Mouse (Mus musculus) left cerebral cortex, postnatal 36 days (tissue): Measurements from ENCODE around the gene Fam221b. TPM values are rescaled to one million over a fixed set of nuclear protein-coding genes. Genes with fewer than 3 reads are reported as not detected.

Source experiments
- DNase-seq, 2 experiments: peaks; one replicate each; pipeline ENCODE4 v3.0.0; 2021 to 2022; ENCODE audit warnings: low spot score in 2 of 2, mixed read lengths in 1 of 2
- intact Hi-C: fragments of 180-260 bp; cut with DNase I; formaldehyde crosslinking; loops from one replicate; pipeline ENCODE4 v1.15.1; 2025
- total RNA-seq, 2 experiments: library from RNA; stranded (reverse); gene quantifications; 2 replicates each; pipeline ENCODE4 v1.2.3; 2021

The Fam221b gene
- total RNA-seq, 2 experiments from 2014 or later: 2.1 to 2.3 TPM

DNA sequence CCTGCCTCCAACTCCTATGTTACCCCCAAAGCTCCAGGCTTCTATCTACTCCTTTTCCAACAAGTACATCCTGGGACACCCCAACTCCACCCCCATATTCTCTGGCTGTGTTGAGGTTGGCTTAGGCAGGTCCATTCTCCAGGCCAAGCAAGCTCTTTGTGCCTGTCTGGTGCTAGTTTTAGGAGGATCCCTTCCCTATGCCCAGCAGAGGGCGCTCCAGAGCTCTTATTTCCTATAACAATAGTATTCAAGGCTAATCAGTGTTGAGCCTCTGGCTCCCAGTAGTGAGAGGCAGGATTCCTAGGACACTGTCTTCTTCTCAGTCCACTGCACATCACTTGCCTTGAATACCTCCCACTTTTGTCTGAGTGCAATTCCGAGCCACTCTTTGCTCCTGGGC, 3.1 kb upstream of the Fam221b start:
- DNase-seq: peak; percentile 70 to 85
- intact Hi-C loops: loop anchor here (5.0 kb wide), 1 partner anchor 35 kb away; no protein-coding TSS in a partner anchor

DNA sequence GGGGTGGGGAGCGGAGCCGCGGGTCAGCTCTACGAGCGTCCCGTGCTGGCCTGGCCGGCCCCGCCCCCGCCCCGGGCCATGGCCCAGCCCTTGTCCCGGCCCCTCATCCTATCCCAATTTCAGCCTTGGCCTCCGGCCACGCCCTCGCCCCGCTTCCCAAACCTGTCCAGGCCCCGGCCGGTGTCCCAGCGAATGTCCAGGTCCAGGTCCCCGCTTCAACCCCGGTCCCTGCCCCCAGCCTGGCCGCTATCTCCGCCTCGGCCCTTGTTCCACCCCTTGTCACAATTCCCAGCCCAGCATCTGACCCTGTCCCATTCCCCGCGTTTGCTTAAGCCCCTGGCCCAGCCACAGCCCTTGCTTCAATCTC, 466 bp upstream of the Fam221b start:
- no peak for DNase-seq
- intact Hi-C loops: no loop called here

DNA sequence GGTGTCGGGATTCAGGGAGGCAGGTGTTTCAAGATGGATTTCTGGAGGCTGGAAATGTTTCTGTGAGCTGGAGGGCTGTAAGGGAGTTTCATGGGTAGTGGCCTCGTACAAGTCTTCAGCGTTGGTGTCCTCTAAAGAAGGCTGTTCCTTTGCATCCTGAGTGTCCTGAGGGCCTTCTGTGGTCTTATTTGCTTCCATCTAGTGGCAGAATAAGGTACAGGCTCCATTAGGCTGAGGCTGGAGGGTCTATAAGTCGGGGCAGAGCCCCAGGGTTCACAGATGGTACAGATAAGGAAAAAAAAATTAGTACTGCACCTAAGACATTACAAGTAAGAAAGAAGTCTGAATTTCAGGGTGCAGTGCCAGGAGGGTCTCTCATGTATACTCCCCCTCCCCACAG, 2.5 kb downstream of the Fam221b start:
- intact Hi-C loops: loop anchor here (2.0 kb wide), 1 partner anchor 36 kb away; the partner anchor contains the start of gene Npr2
- DNase-seq: no peak

DNA sequence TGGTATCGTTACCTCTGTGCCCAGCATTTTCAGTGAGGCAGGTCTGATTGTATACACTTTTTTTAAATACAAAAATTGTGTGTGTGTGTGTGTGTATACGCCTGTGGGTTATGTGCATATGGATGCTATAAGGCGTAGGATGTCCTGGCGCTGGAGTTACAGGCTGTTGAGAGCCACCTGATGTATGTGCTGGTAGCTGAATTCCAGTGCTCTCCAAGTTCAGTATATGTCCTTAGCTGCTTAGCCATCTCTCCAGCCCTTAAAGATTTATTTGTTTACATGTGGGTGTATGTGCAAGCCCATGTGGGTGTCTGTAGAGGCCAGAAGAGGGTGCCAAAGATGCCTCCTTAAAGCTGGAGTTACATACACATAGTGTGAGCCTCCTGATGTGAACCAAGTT, 11.8 kb downstream of the Fam221b start:
- intact Hi-C loops: loop anchor here (2.0 kb wide), 1 partner anchor 26 kb away; the partner anchor contains the start of gene Npr2
- peak in 1 of 2 experiments; percentile 33 for DNase-seq

DNA sequence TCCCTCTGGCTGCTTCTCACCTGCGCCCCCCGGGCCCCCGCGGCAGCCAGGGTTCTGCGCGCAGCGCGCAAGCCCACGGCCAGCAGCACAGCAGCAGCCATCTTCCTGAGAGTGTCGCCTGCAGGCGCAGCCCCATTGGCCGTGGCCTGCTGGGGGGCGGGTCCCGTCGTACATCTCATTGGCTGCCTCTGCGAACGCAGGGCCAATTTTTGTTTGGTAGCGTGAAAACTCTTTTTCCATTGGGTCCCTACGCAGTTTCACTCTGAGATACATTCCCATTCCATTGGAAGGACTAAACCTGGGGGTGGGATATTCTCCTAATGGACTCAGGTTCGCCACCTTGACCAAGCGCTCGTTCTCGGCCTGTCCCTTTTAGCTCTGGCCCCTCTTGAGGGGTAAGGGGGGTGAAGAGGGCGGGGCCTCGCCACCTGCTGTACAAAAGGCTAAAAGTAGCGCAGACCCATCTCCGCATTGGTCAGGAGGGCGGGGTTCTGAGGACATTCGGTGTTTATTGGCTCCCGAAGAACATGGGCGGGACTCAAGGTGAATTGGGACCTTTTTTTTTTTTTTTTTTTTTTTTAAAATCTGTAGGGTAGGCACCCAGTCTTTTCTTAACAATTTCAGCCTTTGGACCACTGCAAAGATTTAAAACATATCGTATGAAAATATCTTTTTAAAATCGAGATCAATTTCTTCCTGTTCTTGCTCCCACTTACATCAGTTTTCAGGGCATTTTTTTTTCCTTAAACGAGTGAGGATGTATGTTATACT, 12.4 kb downstream of the Fam221b start, which contains the start of gene Hint2:
Gene Hint2 (minus strand): TSS at position 128 of the 771 bp plus-strand sequence.
- intact Hi-C loops: loop anchor here (2.0 kb wide), 1 partner anchor 26 kb away; the partner anchor contains the start of gene Npr2
- DNase-seq: peak; percentile 90 to 95

DNA sequence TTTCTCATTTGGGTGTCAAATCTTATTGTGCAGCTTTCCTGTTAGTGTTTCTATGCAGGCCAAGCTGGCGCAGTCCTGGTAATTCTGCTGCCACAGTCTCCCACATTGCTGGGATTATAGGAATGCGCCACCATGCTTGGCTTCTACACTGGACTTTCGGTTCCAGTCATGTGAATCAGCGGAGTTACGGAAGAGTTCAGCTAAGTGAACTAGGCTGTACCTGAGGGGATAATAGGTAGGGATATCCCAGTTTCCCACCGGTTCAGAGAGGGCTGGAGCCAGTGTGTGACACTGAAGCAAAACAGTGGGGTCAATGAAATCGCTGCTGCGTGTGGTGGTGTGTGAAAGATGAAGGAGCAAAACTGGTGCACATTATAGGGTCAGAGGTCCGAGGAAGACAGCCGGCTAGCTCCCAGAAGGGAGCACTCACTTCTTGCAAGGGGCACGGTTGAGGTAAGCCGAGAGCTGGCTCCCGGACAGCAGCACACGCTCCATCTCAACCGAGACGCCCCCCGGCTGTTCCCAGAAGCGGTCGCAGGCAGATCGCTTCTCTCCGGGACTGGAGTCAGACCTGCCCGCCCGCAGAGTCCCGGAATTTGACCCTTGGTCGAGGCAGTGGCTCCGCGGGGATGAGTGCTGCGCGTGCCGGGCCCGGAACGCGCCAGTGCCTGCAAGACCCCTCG, 13.1 kb downstream of the Fam221b start:
- peak in 1 of 2 experiments; percentile 22 for DNase-seq
- intact Hi-C loops: loop anchor here (2.0 kb wide), 1 partner anchor 25 kb away; the partner anchor contains the start of gene Npr2

DNA sequence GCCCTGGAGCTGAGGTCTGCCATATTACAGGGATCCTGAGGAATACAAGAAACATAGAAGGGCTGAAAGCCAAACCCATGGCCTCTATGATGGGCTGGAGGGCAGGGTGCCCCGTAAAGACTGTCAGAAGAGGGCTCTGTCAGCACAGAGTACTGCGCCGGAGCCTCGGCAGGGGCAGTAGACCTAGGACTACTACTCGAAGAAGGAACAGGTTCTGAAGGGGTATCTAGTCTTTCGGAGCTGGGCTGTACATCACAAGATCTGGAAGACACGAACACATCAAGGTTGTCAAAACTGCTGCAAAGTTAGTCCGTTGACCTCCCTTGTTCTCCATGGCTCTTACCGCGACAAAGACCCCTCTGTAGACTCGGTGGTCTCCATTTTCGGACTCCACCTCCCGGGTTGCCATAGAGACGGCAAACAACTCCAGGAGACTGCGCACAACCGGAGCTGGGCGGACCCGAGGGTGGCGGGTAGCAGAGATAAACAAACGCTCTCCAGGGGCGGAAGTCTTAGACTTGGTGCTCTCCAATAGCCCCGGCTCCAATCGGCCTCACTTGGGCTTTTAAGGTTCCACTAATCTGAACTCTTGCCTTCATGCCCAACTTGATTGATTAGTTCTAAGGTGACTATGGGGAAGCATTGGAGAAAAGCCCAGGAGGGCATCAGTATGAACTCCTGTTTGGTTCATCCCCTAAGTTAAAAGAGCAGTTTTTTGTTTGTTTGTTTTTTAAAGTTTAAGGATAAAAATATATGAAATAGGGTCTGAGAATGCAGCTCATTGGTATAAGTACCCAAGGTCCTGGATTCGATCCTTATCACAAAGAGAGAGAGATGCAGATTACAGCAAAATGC, 15.6 kb downstream of the Fam221b start, which contains the start of gene Spag8:
Gene Spag8 (minus strand): TSS at position 434 of the 855 bp plus-strand sequence.
- peak in 1 of 2 experiments; percentile 42 for DNase-seq
- intact Hi-C loops: no loop called here

DNA sequence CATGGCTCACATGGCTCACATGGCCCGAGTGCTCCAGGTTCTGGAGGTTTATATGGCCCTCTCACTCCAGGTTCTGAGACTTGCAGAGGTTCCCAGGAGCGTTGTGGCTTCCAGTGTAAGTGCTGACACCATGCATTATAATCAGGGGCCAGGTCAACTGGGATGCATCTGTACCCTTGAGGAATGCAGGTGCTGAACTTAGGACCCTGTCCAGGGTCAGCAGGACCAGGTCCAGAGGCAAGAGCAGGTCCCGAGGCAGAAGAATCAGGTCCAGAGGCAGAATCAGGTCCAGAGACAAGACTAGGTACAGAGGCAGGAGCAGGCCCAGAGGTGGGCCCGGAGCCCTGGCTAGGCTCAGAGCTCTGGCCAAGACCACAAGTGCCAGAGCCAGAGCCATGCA, 16.2 kb downstream of the Fam221b start:
- intact Hi-C loops: no loop called here
- no peak for DNase-seq

DNA sequence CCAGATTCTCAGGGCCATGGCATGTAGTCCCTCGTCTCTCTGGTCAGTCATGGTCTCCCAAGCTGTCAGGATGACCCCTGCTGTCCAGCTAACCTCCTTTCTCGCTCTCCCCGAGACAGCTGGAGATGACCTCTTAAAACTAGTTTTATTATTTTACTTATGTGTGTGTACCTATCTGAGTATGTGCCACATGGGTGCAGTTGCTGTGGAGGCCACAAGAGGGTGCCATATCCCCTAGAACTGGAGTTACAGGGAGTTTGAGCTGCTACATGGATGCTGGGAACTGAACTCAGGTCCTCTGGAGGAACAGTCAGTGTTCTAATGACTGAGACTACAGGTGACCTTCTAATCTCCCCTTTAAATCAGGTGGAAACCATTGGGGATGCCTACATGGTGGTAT, 19.2 kb downstream of the Fam221b start:
- no peak for DNase-seq
- intact Hi-C loops: no loop called here

DNA sequence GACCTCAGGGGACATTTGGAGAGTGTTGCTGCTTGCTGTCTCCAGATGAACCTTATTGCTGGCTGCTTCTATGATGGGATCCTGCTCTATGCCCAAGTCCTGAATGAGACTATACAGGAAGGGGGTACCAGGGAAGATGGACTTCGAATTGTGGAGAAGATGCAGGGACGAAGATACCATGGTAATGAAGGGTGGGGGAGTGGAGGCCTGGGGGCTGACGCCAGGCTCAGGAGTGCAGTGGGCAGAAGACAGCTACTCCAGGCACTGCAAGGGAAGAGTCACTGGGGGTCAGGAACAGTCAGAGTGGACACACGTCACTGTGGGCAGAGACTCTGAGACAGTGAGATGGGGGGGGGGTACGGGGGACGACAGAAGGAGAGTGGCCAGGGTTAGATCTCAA, 28.5 kb downstream of the Fam221b start:
- intact Hi-C loops: no loop called here
- DNase-seq: no peak

DNA sequence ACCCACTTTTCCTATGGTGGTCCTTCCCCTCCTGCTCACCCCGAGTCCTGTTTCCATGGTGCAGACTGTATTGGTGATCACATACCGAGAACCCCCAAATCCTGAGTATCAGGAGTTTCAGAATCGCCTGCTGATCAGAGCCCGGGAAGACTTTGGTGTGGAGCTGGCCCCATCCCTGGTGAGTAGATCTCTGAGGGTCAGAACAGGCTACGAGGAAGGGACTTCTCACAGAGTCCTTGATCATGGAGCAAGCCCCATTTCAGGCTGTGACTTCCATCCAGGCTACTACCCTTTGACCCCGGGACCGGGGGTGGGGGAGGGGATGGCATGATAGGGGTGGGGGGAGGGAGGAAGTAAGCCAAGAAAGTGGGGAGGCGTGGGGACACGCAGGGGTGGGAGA, 28.9 kb downstream of the Fam221b start:
- intact Hi-C loops: no loop called here
- no peak for DNase-seq

DNA sequence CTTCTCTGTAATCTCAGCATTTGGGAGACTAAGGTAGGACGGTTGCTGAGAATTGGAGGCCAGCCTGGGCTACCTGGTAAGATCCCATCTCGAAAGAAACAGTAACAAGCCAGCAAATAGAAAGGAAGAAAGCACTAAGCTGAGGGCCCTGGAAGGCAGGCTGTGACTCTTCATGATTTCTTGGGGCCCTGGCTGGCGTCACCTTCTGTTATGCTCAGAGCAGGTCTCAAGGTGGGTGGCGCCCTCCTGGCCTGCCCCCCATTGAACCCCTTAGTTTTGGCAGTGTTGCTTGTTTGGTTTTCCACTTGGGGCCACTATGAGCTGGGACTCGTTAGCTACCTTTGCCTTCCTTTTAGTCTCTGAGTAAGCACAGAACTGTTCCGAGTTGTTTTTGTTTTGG, 32.2 kb downstream of the Fam221b start:
- peak in 1 of 2 experiments; percentile 1 for DNase-seq
- intact Hi-C loops: no loop called here

DNA sequence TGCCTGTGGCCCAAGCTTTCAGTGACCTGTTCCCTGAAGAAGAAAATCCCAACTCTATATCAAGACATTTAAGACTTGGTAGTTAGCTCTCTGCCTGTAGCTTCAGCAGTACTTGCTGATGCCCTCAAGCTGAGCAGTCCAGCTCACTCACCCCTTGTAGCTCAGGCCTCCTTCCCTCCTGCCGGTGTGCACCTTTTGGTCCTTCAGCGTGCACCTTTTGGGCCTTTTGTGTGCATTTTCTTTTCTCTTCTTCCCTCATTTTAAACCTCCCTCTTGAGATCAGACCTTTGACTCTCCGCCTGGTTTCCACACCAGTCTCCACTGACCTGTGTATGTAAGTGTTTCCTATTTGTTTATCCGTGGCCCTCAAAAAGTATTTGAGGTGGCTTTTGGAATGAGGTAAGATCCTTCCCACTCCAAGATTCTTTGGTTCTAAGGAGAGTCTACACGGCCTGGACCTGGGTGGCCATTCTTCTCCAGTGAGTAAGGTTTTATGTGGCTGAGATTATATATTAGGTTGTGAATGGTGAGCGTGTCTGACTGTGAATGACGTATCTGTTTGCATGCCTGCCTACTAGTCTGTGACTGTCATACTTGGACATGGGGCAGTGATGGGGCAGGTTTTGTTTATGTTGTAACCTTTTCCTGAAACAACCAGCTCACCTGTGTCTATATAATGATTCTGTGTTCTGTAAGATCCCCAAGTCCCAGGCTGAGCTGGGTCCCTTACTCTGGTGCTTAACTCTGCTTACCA, 34.1 kb downstream of the Fam221b start:
- DNase-seq: peak in 1 of 2 experiments; percentile 1
- intact Hi-C loops: no loop called here

DNA sequence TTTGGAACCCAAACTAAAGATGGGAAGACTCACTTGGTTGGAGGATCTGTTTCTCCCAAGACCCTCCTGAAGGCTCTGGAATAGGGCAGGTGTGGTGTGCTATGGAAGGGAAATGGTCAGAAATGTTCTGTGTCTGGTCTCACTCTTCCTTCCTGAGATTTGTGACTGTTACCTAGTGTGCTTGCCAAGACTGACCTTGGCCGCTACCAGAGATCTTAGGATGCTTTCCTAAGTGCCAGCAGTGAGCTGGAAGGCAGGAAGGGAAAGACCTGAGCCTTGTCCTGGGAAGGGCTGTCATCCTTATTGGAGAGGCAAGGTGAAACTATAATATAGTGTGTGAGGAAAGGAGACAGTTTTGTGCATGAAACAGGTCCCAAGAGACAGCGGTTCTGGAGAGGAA, 35.2 kb downstream of the Fam221b start:
- intact Hi-C loops: no loop called here
- peak in 1 of 2 experiments; percentile 1 for DNase-seq

DNA sequence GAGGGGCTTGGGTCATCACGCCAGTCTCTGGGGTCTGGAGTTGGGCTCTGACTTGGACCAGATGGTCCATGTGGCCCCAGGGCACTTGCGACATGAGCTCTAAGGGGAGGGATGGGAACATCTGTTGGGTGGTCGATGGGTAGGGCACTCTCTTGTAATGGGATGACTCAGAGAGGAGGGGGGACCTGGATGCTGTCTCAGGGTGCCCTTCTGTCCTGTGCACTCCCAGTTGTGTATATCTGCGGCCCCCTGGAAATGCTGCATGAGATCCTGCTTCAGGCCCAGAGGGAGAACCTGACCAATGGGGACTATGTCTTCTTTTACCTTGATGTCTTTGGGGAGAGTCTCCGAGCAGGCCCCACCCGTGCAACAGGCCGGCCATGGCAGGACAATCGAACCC, 35.6 kb downstream of the Fam221b start:
- DNase-seq: peak in 1 of 2 experiments; percentile 3
- intact Hi-C loops: no loop called here

DNA sequence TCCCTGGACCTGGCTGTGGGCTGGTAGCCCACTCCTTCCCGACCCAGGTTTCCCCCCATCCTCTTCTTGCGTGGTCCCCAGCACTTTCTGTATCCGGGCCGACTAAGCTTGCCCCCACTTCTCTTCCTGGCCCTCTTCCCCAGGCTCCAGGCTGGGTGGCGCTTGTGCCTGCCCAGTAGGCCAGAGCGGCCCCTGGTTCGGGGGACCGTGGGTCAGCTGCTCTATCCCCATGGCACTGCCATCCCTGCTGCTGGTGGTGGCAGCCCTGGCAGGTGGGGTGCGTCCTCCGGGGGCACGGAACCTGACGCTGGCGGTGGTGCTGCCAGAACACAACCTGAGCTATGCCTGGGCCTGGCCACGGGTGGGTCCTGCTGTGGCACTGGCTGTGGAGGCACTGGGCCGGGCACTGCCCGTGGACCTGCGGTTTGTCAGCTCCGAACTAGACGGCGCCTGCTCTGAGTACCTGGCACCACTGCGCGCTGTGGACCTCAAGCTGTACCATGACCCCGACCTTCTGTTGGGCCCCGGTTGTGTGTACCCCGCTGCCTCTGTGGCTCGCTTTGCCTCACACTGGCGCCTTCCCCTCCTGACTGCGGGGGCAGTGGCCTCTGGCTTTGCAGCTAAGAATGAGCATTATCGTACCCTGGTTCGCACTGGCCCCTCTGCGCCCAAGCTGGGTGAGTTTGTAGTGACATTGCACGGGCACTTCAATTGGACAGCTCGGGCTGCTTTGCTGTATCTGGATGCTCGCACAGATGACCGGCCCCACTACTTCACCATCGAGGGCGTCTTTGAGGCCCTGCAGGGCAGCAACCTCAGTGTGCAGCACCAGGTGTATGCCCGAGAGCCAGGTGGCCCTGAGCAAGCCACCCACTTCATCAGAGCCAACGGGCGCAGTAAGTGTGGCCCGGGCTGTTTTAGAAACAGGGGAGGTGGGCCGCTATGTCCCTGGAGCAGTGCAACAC, 36.7 kb downstream of the Fam221b start:
- DNase-seq: peak; percentile 21 to 36
- intact Hi-C loops: loop anchor here (2.0 kb wide), 2 partner anchors 25 to 35 kb away; partner anchors contain the start of gene Hint2

DNA sequence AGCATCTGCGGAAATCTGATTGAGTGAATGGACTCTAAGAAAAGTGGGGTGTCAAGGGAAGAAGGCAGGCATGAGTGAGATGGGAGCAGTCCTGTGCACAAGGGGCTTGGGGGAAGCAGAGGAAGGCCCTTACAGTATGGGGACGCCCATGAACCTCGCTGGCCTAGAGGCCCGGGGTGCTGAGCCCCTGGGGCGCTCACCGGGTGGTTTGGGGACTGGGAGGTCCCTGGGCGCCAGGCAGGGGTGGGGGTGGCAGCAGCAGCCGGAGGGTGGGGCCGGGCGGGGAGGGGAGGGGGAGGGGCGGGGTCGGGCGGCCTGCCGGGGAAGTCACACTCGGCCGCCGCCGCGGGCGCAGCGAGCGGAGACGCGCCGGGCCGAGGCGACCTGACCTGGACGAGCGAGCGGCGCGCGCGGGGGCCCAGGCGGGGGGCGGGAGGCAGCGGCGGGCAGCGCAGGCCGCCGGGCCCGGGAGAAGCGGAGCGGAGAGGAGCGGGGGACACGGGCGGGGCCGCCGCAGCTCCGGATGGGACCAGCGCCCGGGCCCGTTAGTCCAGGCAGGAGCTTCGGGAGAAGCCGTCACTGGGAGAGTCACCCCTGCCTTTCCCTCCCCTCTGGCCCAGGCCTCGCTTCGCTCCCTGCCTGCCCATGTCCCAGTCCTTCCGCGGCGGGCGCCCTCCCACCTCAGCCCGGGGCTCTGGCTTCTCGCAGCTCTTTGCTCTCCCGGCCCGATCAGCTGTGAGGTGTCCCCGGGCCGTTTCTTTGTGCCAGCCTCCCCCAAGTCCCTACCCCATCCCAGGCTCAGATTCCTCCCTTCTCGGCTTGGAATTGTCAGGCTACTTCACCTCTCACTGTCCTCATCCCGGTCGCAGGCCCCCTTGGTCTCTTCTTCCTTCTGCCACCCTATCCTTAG, 37.6 kb downstream of the Fam221b start, which contains the start of gene Npr2:
Gene Npr2 (plus strand): TSS at position 890 of the 910 bp plus-strand sequence.
- peak; percentile 46 to 60 for DNase-seq
- intact Hi-C loops: loop anchor here (2.0 kb wide), 2 partner anchors 26 to 36 kb away; partner anchors contain the start of gene Hint2
